Mouse (Mus musculus): ENCODE data around the gene Tec.

DNA sequence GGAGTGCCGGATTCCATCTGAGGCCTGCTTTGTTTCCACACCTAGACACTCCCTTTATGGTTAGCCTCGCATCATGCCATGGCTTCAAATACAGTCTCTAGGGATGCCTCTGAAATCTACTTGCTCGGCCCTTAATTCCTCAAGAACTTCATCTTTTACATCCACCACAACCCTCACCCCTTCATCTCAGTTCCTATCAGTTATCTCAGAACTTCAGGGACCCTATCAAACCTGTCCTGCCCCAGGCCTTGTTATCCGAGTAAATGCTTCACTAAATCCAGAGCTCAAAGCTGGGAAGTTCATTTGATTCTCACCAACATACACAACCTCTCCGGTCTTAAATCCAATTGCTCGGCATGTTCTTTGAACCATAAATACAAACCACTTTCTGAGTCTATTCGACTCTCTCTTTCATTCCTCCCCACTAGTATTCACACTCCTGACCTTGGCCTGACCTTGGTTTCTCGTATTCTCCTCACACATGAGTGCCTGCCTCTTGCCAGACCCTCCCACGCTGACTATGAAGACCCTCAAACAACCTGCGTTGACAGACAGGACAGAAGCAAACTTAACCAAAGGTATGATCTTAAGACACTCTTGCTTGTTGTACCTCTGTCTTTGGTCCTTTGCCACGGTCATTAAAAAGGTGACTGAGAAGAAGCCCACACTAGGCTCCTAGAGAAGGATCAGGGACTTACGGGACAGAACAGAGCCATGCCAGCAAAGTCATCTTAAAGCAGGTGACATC, 17.2 kb downstream of the Tec start:
- TF ChIP-seq CTCF (conservative IDR thresholded peaks at IDR 0.05 in 1 of 2, IDR thresholded peaks at IDR 0.05 in 1 of 2; ENCODE audit: low read depth in 2 of 2, low read length in 2 of 2) (no peak), USF2 (conservative IDR thresholded peaks at IDR 0.05; ENCODE audit: low read depth, low read length) (no peak), MAX (IDR thresholded peaks at IDR 0.05; ENCODE audit: low read length) (no peak), ZKSCAN1 (IDR thresholded peaks at IDR 0.05; ENCODE audit: borderline replicate concordance, low read depth, low read length) (no peak), JUND (conservative IDR thresholded peaks at IDR 0.05; ENCODE audit: low read depth, low read length) (no peak), ZC3H11A (IDR thresholded peaks at IDR 0.05; ENCODE audit: low read depth, low read length) (no peak), GABPA (IDR thresholded peaks at IDR 0.05; ENCODE audit: insufficient replicate concordance, low read depth, low read length) (no peak), MAZ (IDR thresholded peaks at IDR 0.05; ENCODE audit: low read depth, low read length) (no peak), CHD2 (IDR thresholded peaks at IDR 0.05; ENCODE audit: low read length) (no peak), SMC3 (IDR thresholded peaks at IDR 0.05; ENCODE audit: low read depth, low read length) (no peak), USF1 (IDR thresholded peaks at IDR 0.05; ENCODE audit: low read depth, low read length) (no peak), POLR2A (IDR thresholded peaks at IDR 0.05; ENCODE audit: low read depth, low read length) (no peak)

Data from CH12.LX (cell line).